Mouse (Mus musculus): Measurements from ENCODE around the gene Fmnl1. TPM values are rescaled to one million over a fixed set of nuclear protein-coding genes. Genes with fewer than 3 reads are reported as not detected.

Fmnl1 gene
- polyA plus RNA-seq, 1 experiment from 2014 or later = 0.69 TPM

DNA sequence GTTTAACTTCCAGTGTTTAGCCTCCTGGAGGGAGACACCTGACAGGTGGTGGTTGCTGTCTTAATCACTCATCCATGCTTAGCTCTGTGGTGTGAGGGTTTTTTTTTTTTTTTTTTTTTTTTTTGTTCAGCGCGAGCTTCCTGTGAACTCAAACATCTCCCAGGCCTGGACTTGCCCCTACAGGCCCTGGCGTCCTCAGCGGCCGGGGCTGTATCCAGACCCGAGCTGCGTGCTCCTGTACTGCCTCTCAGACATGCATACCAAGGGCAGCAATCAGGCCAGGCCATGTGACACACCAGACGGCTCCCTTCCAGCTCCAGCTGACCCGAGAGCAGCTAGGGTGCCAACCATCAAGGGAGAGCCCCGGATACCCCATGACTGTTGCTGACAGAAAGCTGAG, 66.0 kb downstream of the Fmnl1 start:
- Histone ChIP-seq H3K36me3 (ENCODE audit: control insufficient read depth, insufficient read depth, low read length) (peaks cover 3% of the 10 kb centered on the region; the same call in 1 of the 2 replicates), H3K4me1 (ENCODE audit: control insufficient read depth, insufficient read depth, low read length) (peaks cover 4% of the 10 kb centered on the region; the same call in 1 of the 2 replicates), H3K4me3 (ENCODE audit: low read depth, low read length) (no peak overlapping the region), H3K27ac (replicated peaks; ENCODE audit: low read depth, low read length) (no peak overlapping the region), H3K4me2 (ENCODE audit: low read depth, severe bottlenecking) (no peak overlapping the region), H3K9ac (ENCODE audit: low read length) (no peak overlapping the region), H3K27me3 (ENCODE audit: control insufficient read depth, insufficient read depth, low read length) (no peaks in the 10 kb centered on the region), H3K9me3 (ENCODE audit: control insufficient read depth, low read length) (no peaks in the 10 kb centered on the region)
- no peak for DNase-seq (ENCODE audit: low spot score)
- 81% methylated on average over 10 of the region's 10 CpGs for WGBS
- ATAC-seq (ENCODE audit: insufficient number of reproducible peaks, low FRiP score, low TSS enrichment, low read depth) = no peak

DNA sequence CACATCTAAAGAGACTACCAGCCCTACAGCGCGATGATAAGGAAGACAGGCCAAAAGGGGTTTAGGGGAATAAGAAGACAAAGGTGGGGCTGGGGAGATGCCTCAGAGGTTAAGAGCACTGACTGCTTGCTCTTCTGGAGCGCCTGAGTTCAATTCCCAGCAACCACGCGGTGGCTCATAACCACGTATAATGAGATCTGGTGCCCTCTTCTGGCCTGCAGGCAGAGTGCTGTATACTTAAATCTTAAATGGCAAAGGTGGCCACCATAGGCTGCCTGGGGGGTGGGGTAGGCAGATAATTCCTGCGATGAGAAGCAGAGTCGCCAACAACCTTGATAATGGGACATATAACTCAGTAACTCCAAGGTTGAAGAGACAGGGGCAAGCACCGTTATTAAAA, 66.8 kb downstream of the Fmnl1 start:
- Histone ChIP-seq H3K4me1 (ENCODE audit: control insufficient read depth, insufficient read depth, low read length) (peaks cover 4% of the 10 kb centered on the region; the same call in 1 of the 2 replicates), H3K36me3 (ENCODE audit: control insufficient read depth, insufficient read depth, low read length) (peaks cover 3% of the 10 kb centered on the region; the same call in 1 of the 2 replicates), H3K27ac (replicated peaks; ENCODE audit: low read depth, low read length) (no peak overlapping the region), H3K9ac (ENCODE audit: low read length) (no peak overlapping the region), H3K4me3 (ENCODE audit: low read depth, low read length) (no peak overlapping the region), H3K27me3 (ENCODE audit: control insufficient read depth, insufficient read depth, low read length) (no peaks in the 10 kb centered on the region), H3K9me3 (ENCODE audit: control insufficient read depth, low read length) (no peaks in the 10 kb centered on the region), H3K4me2 (ENCODE audit: low read depth, severe bottlenecking) (no peak overlapping the region)
- DNase-seq (ENCODE audit: low spot score) (no peak), ATAC-seq (ENCODE audit: insufficient number of reproducible peaks, low FRiP score, low TSS enrichment, low read depth) (no peak)
- 71% methylated on average over 9 of the region's 9 CpGs for WGBS

DNA sequence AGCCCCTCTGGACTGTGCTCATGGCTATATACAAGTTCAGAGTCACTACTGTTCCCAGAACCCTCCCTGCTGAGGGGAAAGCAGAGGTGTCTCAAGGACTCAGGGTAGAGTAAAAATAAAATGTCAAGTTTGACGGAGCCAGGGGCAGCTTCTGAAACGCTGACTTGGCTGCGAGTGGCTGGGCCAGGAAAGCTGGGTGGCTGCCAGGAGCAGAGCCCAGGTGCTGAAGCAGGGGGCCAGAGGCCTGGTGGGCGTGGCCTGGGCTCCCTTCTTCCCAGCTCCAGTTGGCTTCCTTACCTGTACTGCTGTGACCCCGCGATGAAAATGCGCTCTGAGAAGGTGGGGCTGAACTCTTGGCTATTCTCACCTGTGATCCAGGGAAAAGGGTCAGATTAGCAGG, 69.8 kb downstream of the Fmnl1 start:
- H3K4me3 ChIP-seq (ENCODE audit: low read depth, low read length) = no peak overlapping the region
- no peak for DNase-seq (ENCODE audit: low spot score)
- H3K36me3 ChIP-seq (ENCODE audit: control insufficient read depth, insufficient read depth, low read length) = peaks cover 3% of the 10 kb centered on the region; the same call in 1 of the 2 replicates
- no peaks in the 10 kb centered on the region for H3K9me3 ChIP-seq (ENCODE audit: control insufficient read depth, low read length)
- H3K4me1 ChIP-seq (ENCODE audit: control insufficient read depth, insufficient read depth, low read length) = no peaks in the 10 kb centered on the region
- H3K4me2 ChIP-seq (ENCODE audit: low read depth, severe bottlenecking) = no peak overlapping the region
- 43% methylated on average over 7 of the region's 7 CpGs for WGBS
- H3K27me3 ChIP-seq (ENCODE audit: control insufficient read depth, insufficient read depth, low read length) = no peaks in the 10 kb centered on the region
- H3K27ac ChIP-seq (replicated peaks; ENCODE audit: low read depth, low read length) = no peak overlapping the region
- ATAC-seq (ENCODE audit: insufficient number of reproducible peaks, low FRiP score, low TSS enrichment, low read depth) = no peak
- H3K9ac ChIP-seq (ENCODE audit: low read length) = no peak overlapping the region

DNA sequence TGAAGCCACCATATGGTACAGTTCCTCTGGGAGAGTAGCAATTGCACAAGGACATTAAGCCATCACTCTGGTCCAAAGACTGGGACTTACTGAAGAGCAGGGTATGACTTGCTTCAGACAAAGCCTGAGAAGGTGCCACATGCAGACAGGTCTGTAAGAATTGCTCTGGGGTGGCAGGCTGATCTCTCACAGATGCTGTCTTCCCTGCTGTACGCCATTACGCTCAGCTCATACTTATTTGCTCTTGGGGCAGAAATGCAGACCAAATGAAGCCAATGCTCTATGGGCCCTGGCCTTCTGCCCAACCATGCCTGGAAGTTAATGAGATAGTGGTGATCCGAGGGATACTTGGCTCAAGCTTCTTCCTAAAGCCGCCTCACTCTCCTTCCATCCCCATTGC, 73.9 kb downstream of the Fmnl1 start:
- H3K27me3 ChIP-seq (ENCODE audit: control insufficient read depth, insufficient read depth, low read length) = no peaks in the 10 kb centered on the region
- no peak overlapping the region for H3K9ac ChIP-seq (ENCODE audit: low read length)
- no peak for ATAC-seq (ENCODE audit: insufficient number of reproducible peaks, low FRiP score, low TSS enrichment, low read depth)
- H3K4me1 ChIP-seq (ENCODE audit: control insufficient read depth, insufficient read depth, low read length) = peaks cover 11% of the 10 kb centered on the region
- no peak overlapping the region for H3K4me2 ChIP-seq (ENCODE audit: low read depth, severe bottlenecking)
- H3K36me3 ChIP-seq (ENCODE audit: control insufficient read depth, insufficient read depth, low read length) = no peaks in the 10 kb centered on the region; the same call in 1 of the 2 replicates
- DNase-seq (ENCODE audit: low spot score) = no peak
- no peak overlapping the region for H3K27ac ChIP-seq (replicated peaks; ENCODE audit: low read depth, low read length)
- H3K4me3 ChIP-seq (ENCODE audit: low read depth, low read length) = no peak overlapping the region
- 91% methylated on average over 4 of the region's 4 CpGs for WGBS
- no peaks in the 10 kb centered on the region for H3K9me3 ChIP-seq (ENCODE audit: control insufficient read depth, low read length)

DNA sequence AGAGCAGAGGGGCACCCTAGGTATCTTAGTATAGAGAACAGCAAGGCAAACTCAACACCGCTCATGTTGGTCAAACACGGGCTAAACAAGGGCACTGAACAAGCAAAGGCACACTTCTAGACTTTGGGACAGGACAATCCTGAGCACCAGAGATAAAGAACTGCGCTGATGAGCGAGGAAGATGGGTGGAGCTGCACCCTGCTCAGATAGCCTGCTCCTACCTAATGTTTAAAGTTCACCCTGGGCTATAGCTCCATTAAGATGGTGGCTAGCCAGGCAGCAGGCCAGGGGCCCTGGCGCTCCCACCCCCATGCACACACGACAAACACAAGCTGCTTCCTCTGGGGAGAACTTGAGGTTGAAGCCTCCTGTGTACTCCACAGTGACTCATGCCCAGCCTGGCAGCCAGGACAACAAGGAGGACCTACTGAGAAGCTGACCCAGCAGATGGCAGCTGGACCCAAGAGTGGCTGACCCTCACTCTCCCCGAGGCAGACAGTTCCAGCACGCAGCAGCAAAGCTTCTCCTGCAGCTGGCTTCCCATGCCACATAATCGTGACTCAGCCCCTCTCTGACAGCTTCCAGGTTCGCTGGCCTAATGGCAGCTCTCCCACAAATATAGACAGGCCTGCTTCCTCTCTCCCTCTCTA, 75.3 kb downstream of the Fmnl1 start:
- Histone ChIP-seq H3K9me3 (ENCODE audit: control insufficient read depth, low read length) (no peaks in the 10 kb centered on the region), H3K4me2 (ENCODE audit: low read depth, severe bottlenecking) (no peak overlapping the region), H3K36me3 (ENCODE audit: control insufficient read depth, insufficient read depth, low read length) (no peaks in the 10 kb centered on the region; the same call in 1 of the 2 replicates), H3K4me3 (ENCODE audit: low read depth, low read length) (no peak overlapping the region), H3K9ac (ENCODE audit: low read length) (no peak overlapping the region), H3K27me3 (ENCODE audit: control insufficient read depth, insufficient read depth, low read length) (no peaks in the 10 kb centered on the region), H3K27ac (replicated peaks; ENCODE audit: low read depth, low read length) (no peak overlapping the region), H3K4me1 (ENCODE audit: control insufficient read depth, insufficient read depth, low read length) (peaks cover 11% of the 10 kb centered on the region)
- ATAC-seq (ENCODE audit: insufficient number of reproducible peaks, low FRiP score, low TSS enrichment, low read depth) (no peak), DNase-seq (ENCODE audit: low spot score) (no peak)
- 80% methylated on average over 10 of the region's 10 CpGs for WGBS

DNA sequence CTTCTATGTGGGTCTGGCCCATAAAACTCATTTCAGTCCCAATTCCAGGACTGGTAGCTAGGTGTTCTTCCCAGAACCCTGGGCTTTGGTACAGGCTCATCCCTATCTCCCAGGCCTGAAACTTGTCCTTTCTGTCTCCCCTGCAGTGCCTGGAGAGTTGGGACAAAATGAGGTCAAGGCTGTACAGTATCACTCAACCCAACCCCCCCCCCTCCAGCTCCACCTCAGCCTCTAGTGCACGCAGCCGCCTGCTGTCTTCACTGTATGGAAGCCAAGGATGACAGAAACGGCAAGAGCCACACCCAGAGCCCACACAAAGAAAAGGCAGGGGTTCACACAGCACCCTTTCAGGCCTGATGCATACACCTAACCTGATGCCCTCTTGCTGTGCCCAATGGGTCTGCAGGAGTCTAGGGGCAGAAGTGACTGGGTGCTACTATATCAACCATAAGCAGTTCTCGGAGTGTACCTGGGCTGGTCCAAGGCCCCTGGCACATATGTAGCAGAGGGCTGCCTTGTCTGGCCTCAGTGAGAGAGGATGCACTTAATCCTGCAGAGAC, 75.9 kb downstream of the Fmnl1 start:
- H3K27me3 ChIP-seq (ENCODE audit: control insufficient read depth, insufficient read depth, low read length) = no peaks in the 10 kb centered on the region

DNA sequence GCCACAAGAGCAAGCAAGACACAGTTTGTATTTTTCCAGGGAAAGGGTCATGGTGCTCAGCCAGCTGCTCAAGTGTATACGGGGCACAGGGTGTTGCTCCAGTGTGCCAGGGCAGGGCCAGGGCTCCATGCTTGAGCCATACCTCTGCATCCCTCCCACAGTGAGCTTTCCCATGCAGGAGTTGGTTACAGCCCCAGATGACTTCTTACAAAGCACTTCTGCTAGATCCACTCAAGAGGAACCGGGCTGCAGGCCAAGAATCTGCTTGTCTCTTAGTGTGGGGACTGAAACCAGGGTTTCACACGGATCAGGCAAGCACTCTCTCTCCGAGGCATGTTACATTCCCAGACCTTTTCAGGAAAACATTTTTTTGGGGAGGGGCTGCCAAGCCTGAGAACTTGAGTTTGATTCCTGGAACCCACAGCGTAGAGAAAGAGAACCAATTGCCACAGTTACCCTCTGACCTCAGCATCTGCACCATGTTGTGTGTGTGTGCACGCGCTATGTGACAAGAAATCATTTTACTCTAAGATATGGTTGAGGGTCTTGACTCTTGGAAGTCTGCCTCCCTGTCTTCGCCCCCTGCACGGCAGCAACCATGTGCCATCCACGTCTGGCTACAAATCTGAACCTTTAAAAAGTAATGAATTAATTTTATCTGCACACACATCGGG, 76.7 kb downstream of the Fmnl1 start:
- no peaks in the 10 kb centered on the region for H3K36me3 ChIP-seq (ENCODE audit: control insufficient read depth, insufficient read depth, low read length)
- no peak overlapping the region for H3K27ac ChIP-seq (replicated peaks; ENCODE audit: low read depth, low read length)
- H3K4me1 ChIP-seq (ENCODE audit: control insufficient read depth, insufficient read depth, low read length) = peaks cover 11% of the 10 kb centered on the region
- no peak for DNase-seq (ENCODE audit: low spot score)
- no peak overlapping the region for H3K4me3 ChIP-seq (ENCODE audit: low read depth, low read length)
- 83% methylated on average over 11 of the region's 11 CpGs for WGBS
- no peaks in the 10 kb centered on the region for H3K27me3 ChIP-seq (ENCODE audit: control insufficient read depth, insufficient read depth, low read length)
- H3K9me3 ChIP-seq (ENCODE audit: control insufficient read depth, low read length) = no peaks in the 10 kb centered on the region
- H3K9ac ChIP-seq (ENCODE audit: low read length) = no peak overlapping the region
- no peak overlapping the region for H3K4me2 ChIP-seq (ENCODE audit: low read depth, severe bottlenecking)
- ATAC-seq (ENCODE audit: insufficient number of reproducible peaks, low FRiP score, low TSS enrichment, low read depth) = no peak

More for the DNA sequence above, 75.9 kb downstream of the Fmnl1 start:
- ATAC-seq (ENCODE audit: insufficient number of reproducible peaks, low FRiP score, low TSS enrichment, low read depth) = no peak
- no peak overlapping the region for H3K4me3 ChIP-seq (ENCODE audit: low read depth, low read length)
- H3K27ac ChIP-seq (replicated peaks; ENCODE audit: low read depth, low read length) = no peak overlapping the region
- no peaks in the 10 kb centered on the region for H3K9me3 ChIP-seq (ENCODE audit: control insufficient read depth, low read length)
- no peak for DNase-seq (ENCODE audit: low spot score)
- H3K9ac ChIP-seq (ENCODE audit: low read length) = no peak overlapping the region
- H3K4me2 ChIP-seq (ENCODE audit: low read depth, severe bottlenecking) = no peak overlapping the region
- peaks cover 11% of the 10 kb centered on the region for H3K4me1 ChIP-seq (ENCODE audit: control insufficient read depth, insufficient read depth, low read length)
- WGBS = 91% methylated on average over 4 of the region's 4 CpGs
- H3K36me3 ChIP-seq (ENCODE audit: control insufficient read depth, insufficient read depth, low read length) = no peaks in the 10 kb centered on the region; the same call in 1 of the 2 replicates
